Mouse (Mus musculus): ENCODE data around the gene Ndnf.

Gene Ndnf

DNA sequence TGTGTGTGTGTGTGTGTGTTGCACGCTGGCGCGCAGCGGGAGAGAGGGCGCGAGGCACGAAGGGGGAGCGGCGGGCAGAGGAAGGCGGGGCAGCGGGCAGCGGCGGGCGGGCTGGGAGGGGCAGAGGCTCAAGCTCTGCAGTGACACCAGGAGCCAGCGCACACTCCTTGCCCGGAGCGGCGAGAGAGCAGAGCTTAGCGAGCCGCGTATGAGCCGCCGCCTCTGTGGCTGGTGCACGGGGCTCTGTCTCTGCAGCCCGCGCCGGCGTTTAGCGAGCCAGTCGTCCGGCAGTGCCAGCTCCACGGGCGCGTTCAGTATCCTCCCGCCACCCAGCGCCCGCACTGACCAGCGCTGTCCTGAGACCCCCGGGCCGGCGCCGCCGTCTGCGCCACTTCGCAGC lies at the start of gene Ndnf:
TSS of gene Ndnf (plus strand) at position 140 of the 400 bp plus-strand sequence.
- peak; percentile 60 for DNase-seq (ENCODE audit: low read depth, low spot score)

DNA sequence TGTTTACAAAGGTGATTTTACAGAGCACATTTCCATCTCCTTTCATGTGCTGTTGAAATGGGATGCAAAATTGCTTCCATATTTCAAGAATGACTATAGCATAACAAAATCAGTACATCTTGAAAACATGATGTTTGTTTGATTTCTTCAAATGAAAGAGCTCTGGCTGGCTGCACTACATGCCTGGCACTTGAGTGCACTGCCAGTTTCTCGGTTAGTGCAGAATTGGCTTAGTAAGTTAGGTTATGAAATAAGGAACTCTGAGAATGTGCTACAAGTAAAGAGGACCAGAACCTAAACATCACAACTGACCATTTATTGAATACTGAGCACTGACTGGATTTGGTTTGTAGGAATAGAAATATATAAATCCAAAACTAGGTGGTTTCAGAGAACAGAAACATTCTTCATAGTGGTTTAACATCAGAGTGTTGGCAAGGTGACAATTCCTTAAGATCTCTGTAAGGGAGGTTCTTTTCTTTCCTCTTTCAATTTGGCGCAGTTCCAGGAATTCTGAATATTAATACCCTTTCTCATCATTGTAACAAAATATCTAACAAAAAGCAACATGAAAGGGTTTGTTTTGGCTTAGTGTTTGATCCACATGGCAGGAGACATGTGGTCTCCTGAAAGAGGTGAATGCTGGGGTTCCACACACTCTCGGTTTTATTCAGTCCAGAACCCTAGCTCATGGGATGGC lies 48.2 kb upstream of the Ndnf start:
- no peak for DNase-seq (ENCODE audit: low read depth, low spot score)

DNA sequence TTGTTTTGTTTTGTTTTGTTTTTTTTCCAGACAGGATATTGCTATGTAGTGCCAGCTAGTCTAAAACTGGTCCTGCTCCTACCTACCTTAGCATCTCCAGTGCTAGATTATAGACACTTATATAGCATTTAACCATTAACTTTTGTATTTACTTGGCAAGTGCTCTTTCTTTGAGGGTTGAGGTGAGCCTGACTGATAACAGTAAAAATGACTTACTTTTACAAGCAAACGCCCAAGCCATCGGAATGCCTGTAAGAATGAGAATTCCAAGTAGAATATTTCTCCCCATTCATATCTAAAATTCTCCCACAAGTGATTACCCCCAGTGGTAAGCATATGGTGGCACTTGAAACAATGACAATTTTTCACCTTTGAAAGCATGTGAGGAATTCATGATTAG lies 40.8 kb upstream of the Ndnf start:
- DNase-seq (ENCODE audit: low read depth, low spot score) = no peak

DNA sequence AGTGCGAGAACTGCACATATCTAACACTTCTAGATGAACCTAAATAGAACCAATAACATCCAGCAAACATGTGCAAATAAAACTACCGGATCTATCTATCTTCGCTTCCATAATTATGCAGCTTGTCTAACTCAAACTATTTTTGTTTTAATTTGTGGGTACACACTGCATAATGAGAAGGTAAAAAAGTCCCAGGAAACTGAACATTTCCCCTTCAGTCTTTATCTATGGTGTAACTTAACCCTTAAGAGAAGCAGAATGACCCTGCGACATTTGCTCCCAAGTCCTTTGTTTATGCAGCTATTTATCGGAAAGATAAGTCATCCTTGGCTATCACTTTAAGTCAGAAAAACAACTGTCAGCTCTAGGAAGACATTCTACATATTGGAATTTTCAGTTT lies 39.2 kb upstream of the Ndnf start:
- DNase-seq (ENCODE audit: low read depth, low spot score) = no peak

DNA sequence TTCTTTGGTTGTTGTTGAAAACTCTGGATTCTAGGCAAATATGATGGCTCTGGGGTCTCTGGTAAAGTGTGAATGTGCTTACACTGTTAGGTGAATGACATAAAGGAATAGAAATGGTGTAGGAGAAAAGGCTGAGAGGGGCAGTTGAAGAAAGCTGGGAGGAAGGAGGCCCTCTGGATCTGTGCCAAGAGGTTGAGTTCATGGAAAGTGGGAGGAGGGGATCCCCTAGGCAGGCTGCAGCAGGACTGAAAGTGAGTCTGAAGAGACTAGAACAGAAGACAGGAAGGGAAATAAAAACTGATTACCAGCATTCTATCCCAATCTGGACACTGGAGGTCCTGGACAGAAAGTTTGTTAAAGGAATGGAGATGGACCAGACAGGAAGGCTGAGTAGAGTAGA lies 29.0 kb upstream of the Ndnf start:
- no peak for DNase-seq (ENCODE audit: low read depth, low spot score)

DNA sequence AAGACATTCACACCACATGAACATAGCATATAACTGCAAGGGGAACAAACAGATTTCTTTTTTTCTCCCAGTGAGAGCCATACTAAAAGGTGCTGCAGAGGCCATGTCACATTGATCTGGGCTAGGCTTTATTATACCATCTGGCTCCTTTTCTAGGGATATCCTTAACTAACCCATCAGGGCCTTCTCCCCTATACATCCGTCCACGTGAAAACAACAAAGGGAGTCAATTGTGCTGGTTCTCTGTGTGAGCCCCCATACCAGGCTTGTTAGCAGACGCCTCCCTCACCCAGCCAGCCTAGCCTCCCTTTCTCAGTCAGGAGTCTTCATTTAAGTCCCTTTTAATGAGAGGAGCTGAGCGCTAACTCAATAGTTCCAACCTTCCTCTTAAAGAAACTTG lies 27.3 kb upstream of the Ndnf start:
- no peak for DNase-seq (ENCODE audit: low read depth, low spot score)

DNA sequence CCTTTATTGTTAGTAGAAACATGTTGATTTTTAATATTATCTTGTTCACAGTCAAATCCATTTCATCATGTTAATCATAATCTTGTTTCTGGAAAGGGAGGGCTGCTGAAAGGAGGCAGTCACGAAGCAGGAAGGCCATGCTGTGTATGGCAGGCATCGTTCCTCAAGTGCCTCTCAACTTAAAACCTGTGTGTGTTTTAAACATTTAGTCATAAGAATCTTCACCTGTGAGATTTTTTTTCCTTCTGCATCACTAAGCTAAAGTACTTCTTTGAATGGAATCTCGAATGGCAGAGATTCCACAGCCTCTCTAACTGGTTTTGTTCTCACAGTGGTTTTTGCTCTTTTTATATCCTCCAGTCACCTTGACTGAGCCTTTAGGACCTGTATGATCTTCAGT lies 25.0 kb upstream of the Ndnf start:
- DNase-seq (ENCODE audit: low read depth, low spot score) = no peak

DNA sequence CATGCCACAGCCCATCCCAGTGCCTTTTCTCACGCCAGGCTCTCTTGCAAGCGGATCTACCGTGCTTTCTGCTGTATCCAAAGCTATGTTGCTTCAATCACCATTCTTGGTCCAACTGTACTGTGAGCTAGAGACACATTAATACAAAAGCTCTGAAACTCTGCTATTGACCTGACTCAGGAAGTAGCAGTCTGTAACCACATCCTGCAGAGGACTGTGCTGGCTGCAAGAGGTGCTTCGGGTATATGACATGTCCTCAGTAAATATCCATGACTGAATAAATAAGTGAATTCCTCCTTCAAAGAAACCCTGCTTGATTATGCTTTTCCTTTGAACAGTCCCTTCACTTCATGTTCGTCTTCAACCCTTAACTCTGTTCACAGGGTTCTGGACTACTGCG lies 23.7 kb upstream of the Ndnf start:
- no peak for DNase-seq (ENCODE audit: low read depth, low spot score)

DNA sequence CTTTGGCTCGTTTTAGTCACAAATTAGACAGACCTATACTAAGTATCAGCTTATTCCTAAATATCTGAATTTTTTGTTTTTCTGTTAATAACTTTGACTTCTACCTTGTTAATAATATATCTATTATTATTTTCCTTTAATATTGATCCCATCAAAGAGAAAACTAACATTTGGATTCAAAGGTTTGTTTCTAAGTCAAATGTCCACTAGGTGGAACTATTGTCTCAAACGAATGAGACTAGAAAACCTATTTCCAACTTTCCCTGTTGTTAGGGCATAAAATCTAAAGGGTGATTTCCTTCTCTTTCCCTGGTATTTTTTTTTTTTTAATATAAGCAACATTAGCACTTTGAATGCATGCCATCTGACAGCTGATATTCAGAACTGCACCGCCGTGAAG lies 20.0 kb upstream of the Ndnf start:
- peak; percentile 20 for DNase-seq (ENCODE audit: low read depth, low spot score)

DNA sequence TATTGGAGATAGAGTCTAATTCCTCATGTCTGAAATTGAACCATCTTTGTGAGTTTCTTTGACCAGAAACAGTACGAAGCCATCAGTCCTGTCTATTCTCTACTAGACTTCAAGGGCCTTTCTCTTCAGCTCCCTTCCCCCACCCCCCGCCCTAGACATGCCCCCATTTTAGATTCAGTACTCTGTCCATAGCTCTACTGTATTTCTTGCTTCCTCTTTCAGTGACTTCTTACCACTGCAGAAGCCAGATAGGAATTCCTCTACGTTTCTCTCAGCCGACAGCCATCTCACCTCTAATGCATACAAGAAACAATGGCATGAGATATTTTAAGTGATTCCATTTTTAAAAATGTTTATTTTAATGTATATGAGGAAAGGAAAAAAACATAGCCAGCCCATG lies 10.1 kb upstream of the Ndnf start:
- no peak for DNase-seq (ENCODE audit: low read depth, low spot score)

DNA sequence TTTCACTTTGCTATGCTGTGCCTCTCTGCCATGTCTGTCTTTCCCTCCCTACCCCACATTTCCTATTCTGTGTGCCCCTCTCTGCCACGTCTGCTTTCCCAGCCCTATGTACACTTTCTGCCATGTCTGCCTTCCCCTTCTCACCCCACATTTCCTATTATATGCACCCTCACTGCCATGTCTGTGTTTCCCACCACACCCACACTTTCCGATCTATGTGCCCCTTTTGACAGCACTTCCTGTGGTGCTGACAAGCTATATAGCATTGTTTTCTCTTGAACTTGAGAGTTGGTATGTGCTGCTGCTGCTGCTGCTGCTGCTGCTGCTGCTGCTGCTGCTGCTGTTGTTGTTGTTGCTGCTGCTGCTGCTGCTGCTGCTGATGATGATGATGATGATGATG lies 9.3 kb upstream of the Ndnf start:
- DNase-seq (ENCODE audit: low read depth, low spot score) = no peak

DNA sequence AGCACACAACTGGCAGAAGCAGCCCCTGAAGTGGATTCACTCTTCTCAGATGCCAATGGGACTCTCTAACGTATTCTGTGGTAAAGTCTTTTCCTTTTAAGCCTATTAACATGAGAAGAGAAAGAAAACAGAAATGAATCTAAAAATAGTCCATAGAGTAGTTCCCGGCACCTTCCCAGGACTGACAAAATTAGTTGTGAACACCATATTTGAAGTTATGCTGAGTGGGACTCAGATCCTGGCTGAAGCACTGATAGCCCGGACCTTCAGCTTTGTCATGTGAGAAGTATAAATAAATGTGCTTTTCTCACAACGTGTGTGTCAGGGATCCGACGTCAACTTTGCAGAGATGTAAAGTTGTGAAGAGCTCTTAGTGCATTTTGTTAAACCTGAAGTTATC lies 7.4 kb upstream of the Ndnf start:
- no peak for DNase-seq (ENCODE audit: low read depth, low spot score)

DNA sequence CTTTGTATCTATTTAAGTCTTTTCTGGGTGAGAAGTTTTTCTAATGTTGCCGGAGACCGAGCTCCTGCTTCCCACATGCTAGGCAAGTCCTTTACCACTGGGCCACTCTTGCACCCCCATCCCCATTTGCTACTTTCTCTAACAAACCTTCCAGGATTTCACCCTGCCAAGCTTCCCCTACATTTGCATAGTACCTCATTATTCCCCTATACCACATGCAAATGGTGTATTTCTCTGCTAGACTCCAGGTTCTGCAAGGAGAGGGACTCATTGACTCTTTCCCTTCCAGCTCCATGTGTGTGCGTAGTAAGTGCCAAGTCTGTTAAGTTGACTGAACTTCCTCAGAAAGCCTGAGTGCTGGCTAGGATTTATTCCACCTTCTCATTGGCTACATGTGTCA lies 5.1 kb upstream of the Ndnf start:
- DNase-seq (ENCODE audit: low read depth, low spot score) = no peak

DNA sequence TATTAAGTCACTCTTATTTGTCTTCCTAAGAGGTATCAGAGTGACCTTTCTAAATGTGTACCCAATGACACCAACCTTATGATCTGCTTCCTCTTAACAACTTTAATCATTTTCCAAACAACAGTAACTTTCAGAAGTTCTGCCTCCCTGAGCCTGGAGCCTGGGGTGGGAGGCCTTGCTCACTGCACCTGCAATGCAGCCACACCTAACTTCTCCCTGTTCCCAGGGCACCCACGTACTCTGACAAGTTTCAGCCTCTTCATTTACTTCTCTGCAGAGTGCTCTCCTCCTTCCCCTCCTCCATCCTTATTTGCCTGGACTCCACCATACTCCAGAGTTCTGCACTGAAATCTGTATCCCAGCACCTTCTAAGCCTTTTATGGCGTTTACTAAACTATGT lies 1.4 kb upstream of the Ndnf start:
- no peak for DNase-seq (ENCODE audit: low read depth, low spot score)

DNA sequence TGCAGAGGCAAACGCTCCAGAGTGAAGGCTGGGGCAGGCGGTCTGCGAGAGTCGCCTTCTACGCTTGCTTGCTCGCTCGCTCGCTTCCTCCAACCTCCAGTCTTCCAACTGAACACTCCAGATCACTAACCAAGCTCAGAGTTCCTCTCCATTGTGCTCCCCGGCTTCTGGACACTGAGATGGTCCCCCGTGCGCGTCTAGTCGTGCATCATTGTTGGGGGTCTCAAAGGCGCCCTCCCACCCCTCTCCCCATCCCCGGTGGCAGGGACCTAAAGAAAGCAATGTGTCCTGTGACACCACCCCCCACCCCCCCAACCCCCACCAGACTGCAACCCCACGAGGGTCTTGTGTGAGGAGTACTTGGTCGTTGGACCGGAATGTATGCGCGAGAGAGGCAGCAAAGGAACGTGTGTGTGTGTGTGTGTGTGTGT lies 394 bp upstream of the Ndnf start:
- DNase-seq (ENCODE audit: low read depth, low spot score) = peak; percentile 17

DNA sequence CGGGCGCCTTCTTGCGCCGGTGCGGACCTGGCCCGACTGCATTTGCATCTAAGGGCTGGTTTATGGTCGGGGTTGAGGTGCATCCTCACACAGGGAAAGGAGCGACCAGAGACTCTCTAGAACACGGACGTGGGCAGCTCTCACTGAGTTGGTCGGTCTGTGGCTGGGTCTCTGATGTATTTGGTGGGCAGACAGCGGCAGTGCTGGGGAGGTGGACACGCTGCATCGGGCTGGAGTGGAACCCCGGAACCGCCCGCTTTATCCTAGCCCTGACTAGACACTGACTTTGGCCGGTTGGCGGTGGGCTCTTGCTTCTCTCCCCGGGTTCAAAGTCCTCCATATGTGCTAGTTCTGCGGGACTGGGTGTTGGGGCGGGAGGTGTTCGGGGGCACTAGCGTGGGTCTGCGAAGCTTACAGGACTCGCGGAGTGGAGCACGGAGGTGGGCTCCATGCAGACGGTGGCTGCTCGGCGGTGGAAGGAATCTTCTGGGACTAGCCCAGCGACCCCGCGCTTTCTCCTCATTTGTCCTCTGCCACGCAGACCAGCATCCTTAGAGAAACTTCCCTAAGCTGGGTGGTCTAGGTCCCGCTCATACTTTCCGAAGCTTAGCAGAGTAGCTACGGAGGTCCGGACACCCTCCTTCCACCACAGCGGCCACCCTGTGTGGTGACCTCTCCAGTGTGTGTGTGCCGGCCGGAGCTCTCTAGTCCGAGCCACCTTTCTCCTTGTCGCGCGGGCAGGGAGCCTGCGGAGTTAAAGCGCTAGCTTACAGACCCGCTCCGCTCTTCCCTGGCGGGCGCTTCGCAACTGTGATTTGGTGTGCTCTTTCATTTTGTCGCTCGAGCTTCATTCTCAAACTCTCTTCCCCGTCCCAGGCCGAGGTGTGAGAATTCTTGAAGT lies 991 bp downstream of the Ndnf start:
- DNase-seq (ENCODE audit: low read depth, low spot score) = no peak

DNA sequence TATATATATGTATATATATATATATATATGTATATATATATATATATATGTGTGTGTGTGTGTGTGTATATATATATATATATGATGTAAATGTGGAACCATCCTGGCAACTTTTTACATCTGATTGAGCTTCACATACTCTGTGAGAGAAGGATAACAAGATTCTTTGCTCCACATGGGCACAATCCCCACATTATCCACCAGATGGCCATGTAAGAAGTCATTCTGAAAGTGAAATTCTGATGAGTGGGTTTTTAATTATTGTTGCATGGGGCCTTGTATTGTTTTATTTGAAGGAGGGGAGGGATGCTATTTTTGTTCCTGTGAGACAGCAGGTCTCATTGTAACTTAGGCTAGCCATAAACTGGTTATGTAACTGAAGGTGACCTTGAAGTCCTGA lies 22.5 kb downstream of the Ndnf start:
- DNase-seq (ENCODE audit: low read depth, low spot score) = no peak

DNA sequence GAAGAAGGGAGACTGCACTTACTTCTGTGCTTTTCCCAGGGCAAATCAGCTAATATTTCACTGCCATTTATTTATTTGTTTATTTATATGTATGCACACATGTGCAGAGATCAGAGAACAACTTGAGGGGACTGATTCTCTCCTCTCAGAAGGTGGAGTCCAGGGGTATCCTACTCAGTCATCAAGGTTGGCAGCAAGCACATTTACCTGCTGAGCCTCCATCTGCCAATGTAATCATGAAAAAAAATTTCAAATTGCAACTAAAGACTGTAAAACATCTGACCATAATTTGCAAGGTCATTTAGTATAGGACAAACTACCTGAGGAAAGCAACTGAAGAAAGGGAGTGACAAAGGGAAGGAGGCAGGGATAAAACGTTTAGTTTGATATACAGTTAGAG lies 49.3 kb downstream of the Ndnf start:
- no peak for DNase-seq (ENCODE audit: low read depth, low spot score)

DNA sequence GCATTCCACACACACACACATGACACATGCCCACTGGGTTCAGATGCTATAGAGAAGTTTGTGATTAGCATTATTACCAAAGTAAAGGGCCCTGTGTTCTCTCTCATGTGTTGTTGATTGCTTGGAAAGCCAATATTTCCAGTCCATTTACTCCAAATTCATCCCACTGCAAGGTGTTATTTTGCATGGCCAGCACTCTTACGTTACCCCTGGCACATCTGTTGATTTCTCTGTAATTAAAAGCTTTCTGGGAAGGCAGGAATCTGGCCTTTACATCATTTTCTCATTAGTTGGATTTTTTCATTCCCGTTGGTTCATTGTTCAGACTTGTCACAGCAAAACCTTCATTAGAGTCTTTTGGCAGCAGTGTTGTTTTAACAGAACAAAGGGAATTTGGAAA lies 54.3 kb downstream of the Ndnf start:
- no peak for DNase-seq (ENCODE audit: low read depth, low spot score)

DNA sequence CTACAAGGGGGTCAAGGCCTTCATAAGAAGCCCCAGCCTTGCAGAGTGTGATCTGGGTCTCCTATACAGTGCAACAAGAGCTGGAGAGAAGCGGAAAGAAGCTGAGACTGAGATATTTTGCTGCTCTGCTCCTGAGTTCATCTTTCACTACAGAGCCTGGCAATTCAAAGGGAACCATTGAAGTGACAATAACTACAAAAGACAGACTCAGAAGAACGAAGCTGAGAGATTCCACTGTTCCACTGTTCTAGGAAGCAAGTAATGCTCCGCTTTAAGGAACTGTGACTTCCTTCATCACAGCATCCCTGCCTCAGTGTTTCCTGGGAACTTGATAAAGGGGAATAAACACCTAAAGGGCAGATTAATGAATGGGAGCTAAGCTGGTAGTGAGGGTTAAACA lies 56.9 kb downstream of the Ndnf start:
- no peak for DNase-seq (ENCODE audit: low read depth, low spot score)

DNA sequence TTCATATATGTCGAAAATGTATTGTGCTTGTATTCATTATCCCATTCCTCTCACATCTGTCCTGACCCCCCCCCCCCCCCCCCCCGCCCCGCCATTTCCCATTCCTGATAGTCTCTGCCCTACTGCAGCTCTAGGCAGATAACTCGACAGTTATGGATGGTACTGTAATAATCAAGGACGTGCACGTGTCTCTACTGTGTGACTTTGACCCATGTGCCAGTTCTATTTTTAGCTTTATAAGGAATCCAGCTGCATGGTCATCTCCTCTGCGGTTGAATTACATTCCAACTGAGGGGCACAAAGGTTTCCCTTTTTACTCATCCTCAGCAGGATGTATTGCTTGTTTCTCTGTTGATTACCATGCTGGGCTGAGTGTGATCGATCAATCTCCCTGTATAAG lies 68.1 kb downstream of the Ndnf start:
- no peak for DNase-seq (ENCODE audit: low read depth, low spot score)

DNA sequence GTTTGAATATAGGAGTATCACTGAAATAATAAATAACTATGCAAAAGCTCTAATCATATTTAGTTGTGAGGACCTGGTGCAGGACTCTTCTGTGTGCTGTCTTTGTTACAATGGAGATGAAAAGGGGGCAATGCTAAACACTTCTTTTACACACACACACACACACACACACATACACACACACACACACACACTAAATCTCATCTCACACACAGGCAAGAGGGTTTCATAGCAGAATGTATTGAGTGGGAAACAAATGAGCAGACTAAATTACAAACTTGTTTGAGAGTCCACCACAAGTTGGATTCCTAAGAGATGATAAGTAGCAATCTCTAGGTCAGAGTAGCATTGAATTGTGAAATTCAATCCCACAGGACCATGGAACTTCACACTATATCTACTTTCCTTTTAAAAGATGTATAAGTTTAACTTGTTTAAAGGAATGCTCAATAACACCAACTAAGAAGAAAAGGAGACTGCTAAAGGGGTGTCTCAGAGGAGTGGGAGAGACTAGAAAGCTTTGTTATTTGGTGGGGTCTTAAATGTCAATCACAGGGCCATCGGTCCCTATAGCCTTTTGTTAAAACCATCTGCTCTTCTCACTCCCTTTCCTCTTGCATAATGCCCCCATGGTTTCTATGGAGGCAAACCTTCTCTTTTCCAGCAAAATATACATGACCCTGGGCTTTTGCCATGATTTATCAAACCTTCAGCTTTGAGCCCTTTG lies 71.9 kb downstream of the Ndnf start:
- DNase-seq (ENCODE audit: low read depth, low spot score) = no peak

DNA sequence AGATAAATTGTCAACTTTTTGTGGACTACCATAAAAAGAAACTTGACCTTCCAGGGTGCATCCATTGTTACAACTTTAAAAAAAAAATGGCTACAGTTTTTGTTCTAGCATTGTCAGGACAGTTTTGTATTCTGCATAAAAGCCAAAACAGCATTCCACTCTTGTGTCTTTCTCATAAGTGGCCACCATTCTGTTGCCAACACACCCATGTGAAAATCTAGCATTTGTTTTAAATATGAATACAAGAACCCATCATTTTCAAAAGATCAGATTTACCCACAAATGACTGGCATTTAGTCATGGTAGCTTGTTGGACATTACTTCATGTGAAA lies 72.4 kb downstream of the Ndnf start:
- no peak for DNase-seq (ENCODE audit: low read depth, low spot score)

Measured in embryo, embryonic 11.5 days (tissue).